Mouse (Mus musculus): Measurements from ENCODE around the gene Klhl21. TPM values are rescaled to one million over a fixed set of nuclear protein-coding genes. Genes with fewer than 3 reads are reported as not detected.

Klhl21 gene
- total RNA-seq (2014; rRNA removed) (12.3 and 14.0 TPM in 2 replicates), polyA plus RNA-seq (2015; fragmentation: Nextera tagmentation; extraction: Ambion mirVana) (4.5 and 4.8 TPM in 2 replicates)

DNA sequence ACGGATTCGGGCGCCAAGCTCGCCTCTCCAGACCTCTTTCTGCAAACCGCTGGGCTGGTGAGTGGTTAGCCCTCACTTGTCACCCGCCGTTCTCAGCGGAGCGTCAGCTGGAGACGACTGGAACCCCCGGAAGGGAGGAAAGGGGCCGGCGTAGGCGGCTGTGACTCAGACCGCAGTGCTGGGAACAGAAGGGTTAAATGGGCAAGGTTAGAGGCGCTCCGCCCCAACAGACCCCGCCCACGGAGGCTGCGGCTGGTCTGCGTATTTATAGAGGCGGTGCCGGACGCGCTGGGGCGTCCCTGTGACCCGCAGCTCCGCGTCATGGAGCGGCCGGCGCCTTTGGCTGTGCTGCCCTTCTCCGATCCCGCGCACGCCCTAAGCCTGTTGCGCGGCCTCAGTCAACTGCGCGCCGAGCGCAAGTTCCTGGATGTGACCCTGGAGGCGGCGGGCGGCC, at the start of gene Klhl21:
Gene Klhl21 (plus strand): TSS at position 182 of the 454 bp plus-strand sequence.
- ATAC-seq: peak; percentile 90
- TF ChIP-seq CTCF (IDR thresholded peaks at IDR 0.05; ENCODE audit: low read depth): no peak
- Histone ChIP-seq H3K9me3 (ENCODE audit: low read length) (no peaks in the 10 kb centered on the region), H3K27ac (peak within 1 kb of the TSS; percentile 80), H3K9ac (replicated peaks; ENCODE audit: low read length) (peak within 1 kb of the TSS; percentile 68), H3K4me3 (ENCODE audit: low read length) (peak within 1 kb of the TSS; percentile 72), H3K4me2 (ENCODE audit: low read depth, low read length) (peak within 1 kb of the TSS; percentile 100), H3K27me3 (ENCODE audit: insufficient read depth, low read length) (no peaks in the 10 kb centered on the region; the same call in 1 of the 2 replicates), H3K36me3 (ENCODE audit: insufficient read depth, low read length) (no peaks in the 10 kb centered on the region), H3K4me1 (ENCODE audit: insufficient read depth, low read length) (peaks cover 12% of the 10 kb centered on the region)
- 0% methylated on average over 45 of the region's 45 CpGs for WGBS
- DNase-seq (ENCODE audit: low spot score): peak; percentile 95

DNA sequence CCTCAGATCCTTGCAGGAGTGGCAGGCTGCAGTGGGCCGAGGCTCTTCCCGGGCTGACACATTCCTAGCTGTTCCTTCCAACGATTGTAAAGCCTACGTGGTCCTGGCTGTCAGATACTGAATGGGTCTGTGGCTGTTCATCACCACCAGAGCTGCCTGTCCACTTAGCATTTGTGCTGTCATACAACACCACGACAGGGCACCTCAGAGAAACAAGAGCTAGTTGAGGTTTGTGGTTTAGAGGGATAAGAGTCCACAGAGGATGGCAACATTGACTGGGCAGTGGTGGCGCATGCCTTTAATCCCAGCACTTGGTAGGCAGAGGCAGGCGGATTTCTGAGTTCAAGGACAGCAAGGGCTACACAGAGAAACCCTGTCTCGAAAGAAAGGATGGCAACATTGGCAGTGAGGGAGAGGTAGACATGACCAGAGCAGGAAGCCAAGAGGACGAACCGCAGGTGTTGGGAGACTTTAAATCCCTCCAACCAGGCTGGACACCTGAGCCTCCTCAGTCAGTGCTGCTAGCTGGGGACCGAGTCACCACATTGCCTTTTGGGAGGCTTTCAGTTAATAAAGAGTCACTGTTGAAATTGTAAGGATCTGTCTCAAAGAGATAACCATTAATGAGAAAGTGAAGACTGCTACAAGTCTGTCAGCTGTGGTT, 48.6 kb upstream of the Klhl21 start:
- Histone ChIP-seq H3K9me3 (ENCODE audit: low read length) (no peaks in the 10 kb centered on the region), H3K4me3 (ENCODE audit: low read length) (no peak overlapping the region), H3K27ac (no peak overlapping the region), H3K4me2 (ENCODE audit: low read depth, low read length) (no peak overlapping the region), H3K36me3 (ENCODE audit: insufficient read depth, low read length) (peaks cover 15% of the 10 kb centered on the region), H3K27me3 (ENCODE audit: insufficient read depth, low read length) (no peaks in the 10 kb centered on the region), H3K4me1 (ENCODE audit: insufficient read depth, low read length) (no peaks in the 10 kb centered on the region), H3K9ac (replicated peaks; ENCODE audit: low read length) (no peak overlapping the region)
- 90% methylated on average over 11 of the region's 11 CpGs for WGBS
- ATAC-seq (no peak), DNase-seq (ENCODE audit: low spot score) (no peak)
- TF ChIP-seq CTCF (IDR thresholded peaks at IDR 0.05; ENCODE audit: low read depth): no peak

DNA sequence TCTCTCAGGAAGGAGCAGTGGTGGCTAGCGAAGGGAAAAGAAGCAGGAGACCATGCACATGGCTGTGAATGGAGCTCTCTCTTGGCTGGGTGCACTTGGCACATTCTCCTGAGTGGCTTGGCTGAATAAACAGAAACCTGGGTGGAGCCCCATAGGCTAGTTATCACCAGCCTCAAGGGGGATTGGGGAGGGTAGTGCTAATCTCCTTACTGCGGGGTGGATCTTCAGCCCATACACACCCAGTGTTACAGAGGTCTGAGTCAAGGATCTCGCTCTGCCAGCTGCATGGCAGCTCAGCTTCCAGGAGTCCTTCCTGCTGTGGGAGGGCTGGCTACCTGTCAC, 48.1 kb upstream of the Klhl21 start:
- Histone ChIP-seq H3K9ac (replicated peaks; ENCODE audit: low read length) (no peak overlapping the region), H3K27me3 (ENCODE audit: insufficient read depth, low read length) (no peaks in the 10 kb centered on the region), H3K9me3 (ENCODE audit: low read length) (no peaks in the 10 kb centered on the region), H3K27ac (no peak overlapping the region), H3K4me3 (ENCODE audit: low read length) (no peak overlapping the region), H3K4me1 (ENCODE audit: insufficient read depth, low read length) (no peaks in the 10 kb centered on the region), H3K36me3 (ENCODE audit: insufficient read depth, low read length) (peaks cover 15% of the 10 kb centered on the region), H3K4me2 (ENCODE audit: low read depth, low read length) (no peak overlapping the region)
- DNase-seq (ENCODE audit: low spot score): no peak
- ATAC-seq: no peak
- TF ChIP-seq CTCF (IDR thresholded peaks at IDR 0.05; ENCODE audit: low read depth): no peak
- WGBS: 75% methylated on average over 3 of the region's 3 CpGs

DNA sequence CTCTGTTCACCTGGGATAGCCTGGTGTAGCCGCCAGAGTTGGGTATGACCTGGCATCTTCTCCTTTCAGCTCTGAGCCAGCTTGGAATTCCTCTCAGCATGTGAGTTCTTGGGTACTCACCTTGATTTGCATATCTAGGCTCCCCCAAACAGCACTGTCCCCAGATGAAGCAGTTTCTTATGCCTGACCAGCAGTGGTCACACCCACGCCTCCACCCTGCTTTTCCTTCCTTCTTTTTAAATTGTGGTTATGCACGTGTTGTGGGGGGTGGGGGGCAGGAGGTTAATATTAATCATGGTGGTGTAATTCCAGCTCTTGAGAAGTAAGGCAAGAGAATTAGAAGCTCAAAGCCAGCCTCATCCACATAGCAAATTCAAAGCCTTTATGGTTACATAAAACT, 45.8 kb upstream of the Klhl21 start:
- no peak overlapping the region for H3K4me3 ChIP-seq (ENCODE audit: low read length)
- 88% methylated on average over 3 of the region's 3 CpGs for WGBS
- H3K9ac ChIP-seq (replicated peaks; ENCODE audit: low read length): no peak overlapping the region
- H3K27me3 ChIP-seq (ENCODE audit: insufficient read depth, low read length): no peaks in the 10 kb centered on the region
- DNase-seq (ENCODE audit: low spot score): no peak
- TF ChIP-seq CTCF (IDR thresholded peaks at IDR 0.05; ENCODE audit: low read depth): no peak
- H3K4me1 ChIP-seq (ENCODE audit: insufficient read depth, low read length): no peaks in the 10 kb centered on the region
- ATAC-seq: no peak
- no peak overlapping the region for H3K4me2 ChIP-seq (ENCODE audit: low read depth, low read length)
- H3K27ac ChIP-seq: no peak overlapping the region
- no peaks in the 10 kb centered on the region for H3K9me3 ChIP-seq (ENCODE audit: low read length)
- no peaks in the 10 kb centered on the region; the same call in none of the 2 replicates for H3K36me3 ChIP-seq (ENCODE audit: insufficient read depth, low read length)

DNA sequence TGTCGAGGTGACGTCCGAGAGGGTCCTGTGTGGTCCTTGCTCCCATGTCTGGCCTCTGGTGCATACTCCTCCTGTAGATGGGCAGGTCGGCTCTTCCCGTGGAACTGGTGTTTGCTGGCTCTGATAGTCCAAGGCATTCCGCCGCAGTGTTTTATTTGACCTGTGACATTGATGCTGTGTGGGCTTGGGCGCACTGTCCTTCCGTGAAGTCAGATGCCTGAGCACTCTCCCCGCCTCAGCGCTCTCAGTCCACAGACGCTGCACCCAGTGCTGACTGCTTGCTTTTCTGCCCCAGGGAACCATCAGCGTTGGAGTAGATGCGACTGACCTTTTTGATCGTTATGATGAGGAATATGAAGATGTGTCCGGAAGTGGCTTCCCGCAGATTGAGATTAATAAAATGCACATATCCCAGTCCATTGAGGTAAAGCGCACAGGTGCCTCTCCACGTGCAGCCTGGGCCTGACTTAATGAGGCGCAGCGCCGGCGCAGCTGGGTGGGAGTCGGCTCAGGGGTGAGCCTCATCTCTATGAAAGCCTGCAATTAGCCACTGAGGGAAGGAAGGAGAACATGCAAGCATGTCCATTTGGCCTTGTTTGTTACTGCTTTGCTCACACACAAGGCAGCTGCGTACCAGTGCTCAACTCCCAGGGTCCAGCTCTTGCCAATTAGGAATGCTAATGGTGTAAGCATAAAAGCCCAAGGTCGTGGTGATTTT, 40.2 kb upstream of the Klhl21 start:
- Histone ChIP-seq H3K9ac (replicated peaks; ENCODE audit: low read length) (no peak overlapping the region), H3K27me3 (ENCODE audit: insufficient read depth, low read length) (no peaks in the 10 kb centered on the region), H3K4me1 (ENCODE audit: insufficient read depth, low read length) (no peaks in the 10 kb centered on the region), H3K4me3 (ENCODE audit: low read length) (no peak overlapping the region), H3K36me3 (ENCODE audit: insufficient read depth, low read length) (peaks cover 5% of the 10 kb centered on the region), H3K27ac (no peak overlapping the region), H3K9me3 (ENCODE audit: low read length) (no peaks in the 10 kb centered on the region), H3K4me2 (ENCODE audit: low read depth, low read length) (no peak overlapping the region)
- peak; percentile 24 for DNase-seq (ENCODE audit: low spot score)
- ATAC-seq: no peak
- WGBS: 75% methylated on average over 26 of the region's 26 CpGs
- no peak for TF ChIP-seq CTCF (IDR thresholded peaks at IDR 0.05; ENCODE audit: low read depth)

DNA sequence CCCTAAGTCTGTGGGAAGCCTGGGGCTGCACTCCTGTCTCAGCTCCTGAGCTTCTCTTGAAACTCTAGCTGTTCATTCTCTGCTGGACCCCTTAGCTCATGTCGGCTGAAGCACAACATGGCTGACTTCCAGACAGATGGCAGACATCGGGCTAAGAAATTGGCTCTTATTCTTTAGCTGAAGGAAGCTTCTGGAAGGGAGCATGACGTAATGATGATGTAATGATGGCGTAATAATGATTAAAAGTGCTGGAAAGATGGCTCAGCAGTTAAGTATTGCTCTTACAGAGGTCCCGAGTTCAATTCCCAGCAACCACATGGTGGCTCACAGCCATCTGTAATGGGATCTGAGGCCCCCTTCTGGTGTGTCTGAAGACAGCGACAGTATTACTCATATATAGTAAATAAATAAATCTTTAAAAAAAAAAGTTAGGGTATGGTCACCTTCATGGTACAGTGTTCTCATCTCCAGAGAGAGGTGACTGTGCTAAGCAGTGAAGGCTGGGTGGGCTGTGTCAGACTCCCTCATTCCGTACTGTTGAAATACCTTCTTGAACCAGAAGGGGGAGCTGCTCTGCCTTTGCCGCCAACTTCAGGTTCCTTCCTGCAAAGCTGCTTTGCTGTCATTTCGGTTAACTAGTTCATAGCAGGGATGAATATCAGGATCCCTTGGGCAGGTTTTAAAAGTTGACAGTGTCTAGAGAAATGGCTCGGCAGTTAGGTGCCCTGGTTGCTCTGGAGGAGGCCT, 36.2 kb upstream of the Klhl21 start:
- H3K9me3 ChIP-seq (ENCODE audit: low read length): no peaks in the 10 kb centered on the region
- TF ChIP-seq CTCF (IDR thresholded peaks at IDR 0.05; ENCODE audit: low read depth): peak; percentile 81
- no peak overlapping the region for H3K9ac ChIP-seq (replicated peaks; ENCODE audit: low read length)
- H3K27ac ChIP-seq: no peak overlapping the region
- peaks cover 20% of the 10 kb centered on the region for H3K36me3 ChIP-seq (ENCODE audit: insufficient read depth, low read length)
- H3K4me1 ChIP-seq (ENCODE audit: insufficient read depth, low read length): no peaks in the 10 kb centered on the region
- no peak overlapping the region for H3K4me2 ChIP-seq (ENCODE audit: low read depth, low read length)
- ATAC-seq (no peak), DNase-seq (ENCODE audit: low spot score) (peak; percentile 78)
- no peak overlapping the region for H3K4me3 ChIP-seq (ENCODE audit: low read length)
- no peaks in the 10 kb centered on the region for H3K27me3 ChIP-seq (ENCODE audit: insufficient read depth, low read length)
- 60% methylated on average over 10 of the region's 10 CpGs for WGBS
